Mouse (Mus musculus): ENCODE measurements around the gene Gm10031. TPM values are rescaled to one million over a fixed set of nuclear protein-coding genes. Genes with fewer than 3 reads are reported as not detected.

Gene Gm10031
- polyA plus RNA-seq, 1 experiment, result 3.6 TPM

DNA sequence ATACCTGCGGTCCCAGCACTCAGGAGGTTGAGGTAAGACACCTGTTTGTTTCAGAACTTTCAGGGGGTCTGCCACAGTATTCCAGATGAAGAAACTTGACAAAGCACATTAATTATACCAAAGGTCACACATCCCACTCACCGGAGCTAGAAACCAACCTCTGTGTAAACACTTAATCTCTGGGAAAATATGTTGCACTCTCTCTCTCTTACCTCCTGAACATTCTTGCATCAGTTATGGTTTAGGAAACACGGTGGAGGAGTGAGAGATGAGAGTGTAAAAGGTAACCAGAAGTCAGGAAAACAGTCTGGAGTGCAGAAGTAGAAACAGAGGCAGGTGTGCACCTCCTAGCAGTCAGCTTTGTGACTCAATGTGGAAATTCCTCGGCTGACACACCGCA is 35.8 kb upstream of the Gm10031 start:
- Histone ChIP-seq H3K4me2 (ENCODE audit: low read depth) (no peak overlapping the region), H3K36me3 (ENCODE audit: control insufficient read depth, insufficient read depth) (no peaks in the 10 kb centered on the region), H3K4me3 (no peak overlapping the region), H3ac (ENCODE audit: control insufficient read depth, insufficient read length) (no peak overlapping the region), H3K27me3 (ENCODE audit: control insufficient read depth, insufficient read depth, insufficient read length) (no peaks in the 10 kb centered on the region), H3K79me2 (ENCODE audit: control insufficient read depth, insufficient read depth) (no peaks in the 10 kb centered on the region)
- TF ChIP-seq MYOD1 (IDR thresholded peaks at IDR 0.05; ENCODE audit: control insufficient read depth in 1 of 3, insufficient read length in 2 of 3, low read depth in 2 of 3), result no peak
- TF ChIP-seq REST (IDR thresholded peaks at IDR 0.05; ENCODE audit: insufficient read depth, insufficient read length), result no peak
- TF ChIP-seq USF1 (IDR thresholded peaks at IDR 0.05; ENCODE audit: low read depth), result no peak
- TF ChIP-seq MYOG (IDR thresholded peaks at IDR 0.05; ENCODE audit: control insufficient read depth in 1 of 3, insufficient read depth in 1 of 3, insufficient read length in 2 of 3, low read depth in 2 of 3), result no peak
- TF ChIP-seq TCF12 (IDR thresholded peaks at IDR 0.05; ENCODE audit: insufficient read depth, poor library complexity, severe bottlenecking), result no peak
- TF ChIP-seq CEBPB (IDR thresholded peaks at IDR 0.05; ENCODE audit: insufficient read depth, poor library complexity, severe bottlenecking), result no peak
- no peak for TF ChIP-seq POLR2A (IDR thresholded peaks at IDR 0.05; ENCODE audit: insufficient read length, low read depth)
- no peak for TF ChIP-seq MAX (IDR thresholded peaks at IDR 0.05; ENCODE audit: low read depth)
- TF ChIP-seq E2F4 (IDR thresholded peaks at IDR 0.05; ENCODE audit: insufficient read depth), result no peak
- no peak for TF ChIP-seq TCF3 (IDR thresholded peaks at IDR 0.05; ENCODE audit: insufficient read length, low read depth)
- no peak for TF ChIP-seq SRF (IDR thresholded peaks at IDR 0.05; ENCODE audit: control insufficient read depth, insufficient read length, low read depth)
- TF ChIP-seq POLR2AphosphoS2 (IDR thresholded peaks at IDR 0.05; ENCODE audit: insufficient read length, low read depth), result no peak

DNA sequence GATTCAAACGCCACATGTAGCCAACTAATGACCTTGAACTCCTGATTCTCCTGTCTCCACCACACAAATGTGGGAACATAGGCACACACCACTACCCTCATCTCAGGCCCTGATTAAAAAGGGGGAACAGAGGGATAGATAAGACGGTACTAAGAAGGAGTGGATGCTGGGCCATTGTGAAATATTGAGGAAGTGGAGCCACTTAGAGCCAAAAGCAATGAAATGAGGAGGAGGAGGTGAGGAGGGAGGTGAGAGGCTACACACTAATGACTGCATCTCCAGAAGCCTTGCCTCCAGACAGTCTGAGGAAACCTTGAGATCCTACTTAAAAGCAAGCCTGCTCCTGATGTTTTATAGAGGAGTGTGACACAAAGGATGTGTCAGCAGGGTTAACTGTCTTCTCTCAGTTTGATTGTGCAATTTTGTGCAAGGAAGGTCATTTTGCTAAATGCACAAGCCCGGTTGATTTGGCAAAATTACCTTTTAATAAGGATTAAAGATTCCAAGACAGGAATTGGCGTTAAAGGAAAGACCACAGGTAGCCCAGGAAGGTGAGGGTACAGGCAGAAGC is 32.5 kb upstream of the Gm10031 start:
- no peaks in the 10 kb centered on the region for H3K79me2 ChIP-seq (ENCODE audit: control insufficient read depth, insufficient read depth)
- H3K27me3 ChIP-seq (ENCODE audit: control insufficient read depth, insufficient read depth, insufficient read length), result no peaks in the 10 kb centered on the region
- H3K4me3 ChIP-seq, result no peak overlapping the region
- no peak overlapping the region for H3K4me2 ChIP-seq (ENCODE audit: low read depth)
- no peaks in the 10 kb centered on the region for H3K36me3 ChIP-seq (ENCODE audit: control insufficient read depth, insufficient read depth)
- no peak overlapping the region for H3ac ChIP-seq (ENCODE audit: control insufficient read depth, insufficient read length)
- TF ChIP-seq USF1 (IDR thresholded peaks at IDR 0.05; ENCODE audit: low read depth) (no peak), CEBPB (IDR thresholded peaks at IDR 0.05; ENCODE audit: insufficient read depth, poor library complexity, severe bottlenecking) (no peak), MAX (IDR thresholded peaks at IDR 0.05; ENCODE audit: low read depth) (no peak), E2F4 (IDR thresholded peaks at IDR 0.05; ENCODE audit: insufficient read depth) (no peak), MYOD1 (IDR thresholded peaks at IDR 0.05; ENCODE audit: control insufficient read depth in 1 of 3, insufficient read length in 2 of 3, low read depth in 2 of 3) (no peak), TCF12 (IDR thresholded peaks at IDR 0.05; ENCODE audit: insufficient read depth, poor library complexity, severe bottlenecking) (no peak), MYOG (IDR thresholded peaks at IDR 0.05; ENCODE audit: control insufficient read depth in 1 of 3, insufficient read depth in 1 of 3, insufficient read length in 2 of 3, low read depth in 2 of 3) (no peak), POLR2A (IDR thresholded peaks at IDR 0.05; ENCODE audit: insufficient read length, low read depth) (no peak), POLR2AphosphoS2 (IDR thresholded peaks at IDR 0.05; ENCODE audit: insufficient read length, low read depth) (no peak), TCF3 (IDR thresholded peaks at IDR 0.05; ENCODE audit: insufficient read length, low read depth) (no peak), REST (IDR thresholded peaks at IDR 0.05; ENCODE audit: insufficient read depth, insufficient read length) (no peak), SRF (IDR thresholded peaks at IDR 0.05; ENCODE audit: control insufficient read depth, insufficient read length, low read depth) (no peak)

DNA sequence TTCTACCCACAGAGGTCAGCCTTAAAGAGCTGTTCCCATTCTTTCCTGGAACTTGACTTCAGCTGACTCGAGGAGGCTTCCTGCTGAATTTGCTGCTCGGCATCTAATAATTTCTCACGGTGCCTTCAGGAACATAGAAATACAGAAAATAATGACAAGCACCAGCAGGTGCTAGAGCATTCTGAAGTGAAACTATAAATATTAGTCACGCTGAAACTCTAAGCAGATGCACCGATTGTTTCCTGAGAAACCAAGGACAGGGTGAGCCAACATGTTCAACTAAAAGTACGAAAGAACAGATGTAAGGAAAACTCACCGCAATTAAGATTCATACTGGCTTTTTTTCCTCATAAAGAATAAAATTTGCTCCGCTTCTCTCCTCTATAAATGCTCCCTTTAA is 28.8 kb upstream of the Gm10031 start:
- TF ChIP-seq MYOD1 (IDR thresholded peaks at IDR 0.05; ENCODE audit: control insufficient read depth in 1 of 3, insufficient read length in 2 of 3, low read depth in 2 of 3) (peak; percentile 60 to 73 (median 71)), MYOG (IDR thresholded peaks at IDR 0.05; ENCODE audit: control insufficient read depth in 1 of 3, insufficient read depth in 1 of 3, insufficient read length in 2 of 3, low read depth in 2 of 3) (no peak)
- Histone ChIP-seq H3K4me2 (ENCODE audit: low read depth) (peak overlapping the region; percentile 70), H3K36me3 (ENCODE audit: control insufficient read depth, insufficient read depth) (no peaks in the 10 kb centered on the region), H3K4me3 (no peak overlapping the region), H3ac (ENCODE audit: control insufficient read depth, insufficient read length) (no peak overlapping the region), H3K27me3 (ENCODE audit: control insufficient read depth, insufficient read depth, insufficient read length) (no peaks in the 10 kb centered on the region), H3K79me2 (ENCODE audit: control insufficient read depth, insufficient read depth) (no peaks in the 10 kb centered on the region)

DNA sequence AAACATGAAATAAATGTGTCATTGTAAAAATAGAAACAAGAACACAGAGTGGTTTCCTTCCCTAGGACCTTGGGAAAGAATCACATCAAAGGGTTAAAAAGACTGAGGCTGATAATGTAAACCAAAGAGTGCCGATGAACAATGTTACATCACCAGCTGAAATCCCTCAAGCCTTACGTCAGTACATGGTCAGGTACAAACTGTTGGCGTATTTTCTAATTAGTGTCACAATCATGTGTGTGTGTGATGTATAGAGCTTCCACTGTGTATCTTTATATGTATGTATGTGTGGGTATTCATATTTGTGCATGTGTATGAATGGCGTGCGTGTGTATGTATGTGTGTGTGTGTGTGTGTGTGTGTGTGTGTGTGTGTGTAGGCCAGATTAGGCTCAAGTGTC is 26.9 kb upstream of the Gm10031 start:
- H3K4me3 ChIP-seq, result no peak overlapping the region
- no peaks in the 10 kb centered on the region for H3K79me2 ChIP-seq (ENCODE audit: control insufficient read depth, insufficient read depth)
- no peaks in the 10 kb centered on the region for H3K36me3 ChIP-seq (ENCODE audit: control insufficient read depth, insufficient read depth)
- TF ChIP-seq SRF (IDR thresholded peaks at IDR 0.05; ENCODE audit: control insufficient read depth, insufficient read length, low read depth), result no peak
- TF ChIP-seq MYOD1 (IDR thresholded peaks at IDR 0.05; ENCODE audit: control insufficient read depth in 1 of 3, insufficient read length in 2 of 3, low read depth in 2 of 3), result no peak
- TF ChIP-seq MYOG (IDR thresholded peaks at IDR 0.05; ENCODE audit: control insufficient read depth in 1 of 3, insufficient read depth in 1 of 3, insufficient read length in 2 of 3, low read depth in 2 of 3), result no peak
- no peak for TF ChIP-seq USF1 (IDR thresholded peaks at IDR 0.05; ENCODE audit: low read depth)
- TF ChIP-seq TCF3 (IDR thresholded peaks at IDR 0.05; ENCODE audit: insufficient read length, low read depth), result no peak
- TF ChIP-seq CEBPB (IDR thresholded peaks at IDR 0.05; ENCODE audit: insufficient read depth, poor library complexity, severe bottlenecking), result no peak
- TF ChIP-seq POLR2A (IDR thresholded peaks at IDR 0.05; ENCODE audit: insufficient read length, low read depth), result no peak
- no peak for TF ChIP-seq MAX (IDR thresholded peaks at IDR 0.05; ENCODE audit: low read depth)
- TF ChIP-seq TCF12 (IDR thresholded peaks at IDR 0.05; ENCODE audit: insufficient read depth, poor library complexity, severe bottlenecking), result no peak
- TF ChIP-seq POLR2AphosphoS2 (IDR thresholded peaks at IDR 0.05; ENCODE audit: insufficient read length, low read depth), result no peak
- no peak overlapping the region for H3ac ChIP-seq (ENCODE audit: control insufficient read depth, insufficient read length)
- no peak overlapping the region for H3K4me2 ChIP-seq (ENCODE audit: low read depth)
- no peaks in the 10 kb centered on the region for H3K27me3 ChIP-seq (ENCODE audit: control insufficient read depth, insufficient read depth, insufficient read length)

All from myocyte (in vitro differentiated cells).